Mouse (Mus musculus): ENCODE results near the gene Dctn1.

Dctn1 gene

DNA sequence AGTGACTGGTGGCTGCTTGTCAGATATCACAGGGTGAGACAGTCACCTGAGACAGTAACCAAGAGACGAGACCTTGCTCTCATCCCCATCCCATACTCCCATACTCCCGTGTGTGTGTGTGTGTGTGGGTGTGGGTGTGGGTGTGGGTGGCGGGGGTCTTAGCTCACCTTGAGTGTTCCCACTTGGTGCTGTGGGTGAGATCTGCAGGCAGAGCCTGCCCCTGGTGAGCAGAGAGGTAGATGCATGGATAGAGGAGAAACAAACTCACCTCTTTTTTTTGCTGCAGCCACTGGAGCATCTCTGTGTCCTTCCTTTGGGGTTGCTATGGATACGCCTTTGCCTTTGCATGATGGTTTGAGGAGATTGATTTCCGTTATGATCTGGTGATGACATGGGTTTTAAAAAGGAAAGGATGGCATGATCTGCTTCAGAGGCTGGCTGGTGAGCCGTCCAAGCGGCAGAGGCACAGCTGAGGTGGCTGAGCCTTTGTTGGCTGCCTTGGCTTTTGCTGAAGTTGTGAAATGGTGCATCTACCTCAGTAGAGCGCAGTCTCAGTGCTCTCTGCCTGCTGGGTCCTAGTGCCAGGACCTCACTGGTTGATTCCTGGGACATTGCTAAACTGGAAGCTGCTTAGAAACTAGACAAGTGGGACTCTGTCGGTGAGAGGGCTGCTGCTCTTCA lies 6.7 kb downstream of the Dctn1 start:
- DNase-seq = peak; percentile 49

DNA sequence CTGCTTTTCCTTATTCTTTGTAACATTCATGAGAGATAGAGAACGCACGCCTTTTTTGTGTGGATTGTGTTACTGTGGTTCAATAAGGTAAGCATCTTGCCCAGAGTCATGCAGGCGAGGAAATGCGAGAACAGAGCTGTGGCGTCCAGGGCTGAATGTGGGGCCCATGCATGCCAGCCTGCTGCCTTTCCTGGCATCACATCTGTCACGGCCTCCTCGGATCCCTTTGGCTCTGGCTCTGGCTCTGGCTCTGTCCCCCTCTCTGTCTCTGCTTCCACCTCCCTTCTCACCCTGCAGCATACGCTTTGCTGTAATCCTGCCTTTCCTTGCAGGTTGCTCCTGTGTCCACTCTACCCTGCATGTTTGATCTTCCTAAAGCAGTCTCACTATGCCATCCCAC lies 10.3 kb downstream of the Dctn1 start:
- DNase-seq = no peak

DNA sequence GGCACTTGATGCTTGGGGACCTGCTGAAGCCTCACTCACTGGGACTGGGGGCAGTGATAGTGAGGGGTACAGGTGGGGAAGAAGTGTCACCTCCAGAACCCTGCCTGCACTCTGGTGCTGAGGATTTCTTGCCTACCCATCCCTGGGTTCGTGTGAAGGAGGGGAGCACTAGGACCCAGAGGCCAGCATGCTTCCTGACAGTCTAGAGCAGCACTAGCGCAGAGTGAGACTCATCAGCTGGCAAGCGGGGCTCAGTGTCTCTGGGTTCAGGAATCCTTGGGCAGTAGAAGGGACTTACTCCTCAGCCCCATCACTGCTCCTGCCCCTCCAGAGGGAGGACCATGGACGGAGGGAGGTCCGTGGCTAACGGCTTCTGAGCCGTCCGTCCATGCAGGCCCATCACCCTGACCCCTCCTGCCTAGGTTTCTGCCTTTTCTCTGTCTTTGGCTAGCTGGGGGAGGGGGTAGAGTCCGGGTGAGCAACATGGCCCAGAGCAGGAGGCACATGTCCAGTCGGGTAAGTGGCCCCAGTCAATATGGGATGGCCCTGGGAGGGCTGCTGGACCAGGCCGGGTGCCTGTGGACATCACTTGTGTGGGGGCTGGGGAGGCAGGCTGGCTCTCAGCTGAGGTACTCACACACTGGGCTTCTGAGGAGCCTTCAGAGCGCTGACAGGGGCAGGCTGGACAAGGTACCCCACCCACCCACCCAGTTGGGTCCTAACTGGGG lies 13.8 kb downstream of the Dctn1 start:
- DNase-seq = peak; percentile 69

DNA sequence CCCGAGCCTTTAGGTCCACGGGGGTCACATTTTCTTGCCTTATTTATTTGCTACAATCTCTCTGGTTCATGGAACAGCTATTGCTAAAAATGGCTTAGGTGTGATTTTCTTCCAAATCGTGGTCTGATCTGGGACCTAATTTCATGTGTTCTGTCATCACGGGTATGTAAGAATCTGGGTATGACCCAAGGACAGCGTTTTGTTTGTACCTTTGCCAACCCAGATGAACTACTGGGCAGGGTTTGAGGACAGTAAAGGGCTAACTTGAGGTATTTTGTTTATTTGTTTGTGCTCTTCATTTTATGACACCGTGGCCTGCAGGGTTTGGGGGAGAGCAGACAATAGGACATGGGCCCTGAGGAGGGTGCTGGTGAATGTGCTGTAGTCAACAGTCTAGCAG lies 14.9 kb downstream of the Dctn1 start:
- no peak for DNase-seq

DNA sequence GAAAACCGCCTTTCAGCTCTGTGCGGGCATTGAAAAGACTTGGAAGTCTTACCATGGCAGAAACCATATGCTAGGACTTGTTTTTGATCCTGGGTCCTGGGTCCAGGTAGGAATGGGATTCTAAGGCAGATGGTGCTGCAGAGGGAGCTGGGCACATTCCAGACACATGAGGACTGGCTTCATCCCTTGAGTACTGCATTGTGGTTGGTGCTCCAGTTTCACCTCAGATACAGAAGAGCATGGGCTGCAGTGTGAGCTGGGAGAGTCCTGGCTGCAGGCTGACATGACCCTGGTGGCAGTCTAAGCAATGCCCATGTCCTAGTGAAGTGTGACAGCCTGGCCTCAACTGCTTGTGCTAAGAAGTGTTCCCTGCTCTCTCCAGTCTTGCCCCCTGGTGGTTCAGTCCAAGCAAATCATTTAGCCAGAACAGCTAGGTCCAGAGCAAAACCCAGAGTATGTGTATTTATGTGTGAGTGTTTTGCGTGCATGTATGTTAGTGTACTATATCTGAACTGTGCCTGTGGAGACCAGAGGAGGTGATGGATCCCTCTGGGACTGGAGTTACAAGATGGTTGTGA lies 19.2 kb downstream of the Dctn1 start:
- DNase-seq = peak; percentile 30

DNA sequence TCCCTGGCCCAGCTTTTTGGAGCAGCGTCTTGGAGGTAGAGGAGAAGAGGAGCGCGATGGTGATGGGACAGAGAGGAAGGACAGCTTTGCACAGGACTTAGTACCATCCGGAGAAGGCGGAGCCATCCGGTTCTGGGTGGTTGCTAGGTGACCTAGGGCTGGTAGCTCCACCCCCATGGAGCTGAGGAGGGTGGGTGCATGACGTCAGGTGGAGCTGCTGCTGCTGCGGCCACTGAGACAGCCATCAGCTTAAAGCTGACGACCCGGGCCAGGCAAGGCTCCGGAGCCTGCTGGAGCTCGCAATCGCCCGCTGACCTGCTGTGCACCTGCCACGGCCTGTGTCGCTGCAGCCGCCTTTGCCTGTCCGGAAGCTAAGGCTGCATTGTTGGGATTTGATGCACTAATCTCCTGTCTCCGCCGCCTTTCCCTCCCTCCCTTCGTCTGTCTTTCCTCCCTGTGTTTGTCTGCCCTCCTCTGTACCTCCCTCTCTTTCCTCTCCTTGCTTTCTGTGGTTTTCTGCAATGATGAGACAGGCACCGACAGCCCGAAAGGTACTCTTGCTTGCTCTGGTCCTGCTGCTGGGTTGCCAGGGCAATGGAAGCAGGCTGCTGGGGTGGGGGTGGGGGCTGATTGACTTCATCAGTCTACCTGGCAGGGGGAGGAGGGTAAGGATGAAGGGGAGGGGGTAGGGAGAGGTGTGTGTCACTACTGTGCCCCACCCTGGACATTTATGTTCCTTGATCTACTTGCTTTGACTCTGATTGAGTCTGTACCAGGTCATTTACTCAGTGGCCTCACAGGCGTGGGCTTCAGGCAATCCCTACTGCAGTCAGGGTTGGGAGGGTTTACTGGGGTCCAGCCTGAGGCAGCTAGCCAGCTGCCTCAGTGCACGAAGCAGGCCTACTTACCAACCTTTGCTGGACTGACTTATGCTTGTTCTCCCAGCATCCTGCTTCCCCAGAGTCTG lies 20.5 kb downstream of the Dctn1 start:
- DNase-seq = peak; percentile 90

DNA sequence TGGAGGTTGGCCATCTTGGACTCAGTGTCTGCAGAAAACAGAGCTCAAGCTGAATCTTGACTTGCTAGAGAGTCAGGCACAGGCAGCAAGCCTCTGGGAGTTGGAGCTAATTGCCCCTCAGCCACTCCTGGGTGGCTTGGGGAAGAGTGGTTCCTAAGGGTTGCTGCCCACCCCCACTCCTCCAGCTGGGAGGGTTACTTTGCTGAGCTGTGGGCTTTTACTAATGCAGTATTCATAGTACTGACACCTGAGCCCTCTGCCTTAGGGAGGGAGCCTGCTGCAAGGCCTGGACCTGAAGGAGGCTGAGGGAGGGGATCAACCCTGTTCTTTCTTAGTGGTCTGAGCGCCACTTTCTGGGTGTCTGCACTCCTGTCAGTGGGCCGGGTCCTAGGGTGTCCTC lies 21.2 kb downstream of the Dctn1 start:
- no peak for DNase-seq

DNA sequence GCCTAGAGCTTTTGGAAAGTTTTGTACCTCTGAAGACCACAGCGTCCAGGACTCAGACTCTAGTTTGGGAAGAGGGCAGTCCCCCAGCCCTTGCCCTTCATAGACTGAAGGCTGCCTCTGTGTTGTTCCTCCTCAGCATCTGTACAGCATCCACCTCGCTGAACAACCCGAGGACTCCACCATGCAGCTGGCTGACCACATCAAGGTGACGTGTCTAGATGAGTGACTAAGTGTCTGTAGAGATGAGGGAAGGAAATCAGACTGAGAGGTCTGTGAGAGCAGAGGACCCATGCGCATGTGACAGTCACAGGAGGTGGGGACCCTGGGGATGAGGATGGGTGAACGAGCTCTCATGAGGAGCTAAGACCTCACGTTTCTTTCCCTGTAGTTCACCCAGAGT lies 27.9 kb downstream of the Dctn1 start:
- no peak for DNase-seq

DNA sequence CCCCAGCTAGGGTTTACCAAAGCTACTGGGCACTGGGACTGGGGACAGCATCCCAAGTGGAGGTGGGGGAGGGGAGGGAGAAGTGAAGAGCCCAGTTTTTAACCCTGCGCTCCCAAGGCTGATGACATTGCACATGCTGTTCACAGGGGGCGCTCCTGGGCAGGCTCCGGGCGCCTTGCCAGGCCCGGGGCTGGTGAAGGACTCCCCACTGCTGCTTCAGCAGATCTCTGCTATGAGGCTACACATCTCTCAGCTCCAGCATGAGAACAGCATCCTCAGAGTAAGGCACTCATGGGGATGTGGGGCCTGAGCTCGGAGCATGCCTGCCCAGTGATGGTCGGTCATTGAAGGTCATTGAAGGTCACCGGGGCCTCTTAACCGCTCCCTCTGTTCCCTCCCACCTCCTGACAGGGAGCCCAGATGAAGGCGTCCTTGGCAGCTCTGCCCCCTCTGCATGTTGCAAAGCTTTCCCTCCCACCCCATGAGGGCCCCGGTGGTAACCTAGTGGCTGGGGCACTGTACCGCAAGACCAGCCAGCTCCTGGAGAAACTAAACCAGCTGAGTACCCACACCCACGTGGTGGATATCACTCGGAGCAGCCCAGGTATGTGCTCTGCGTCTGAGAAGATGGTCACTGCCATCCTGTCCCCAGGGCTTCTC lies 31.8 kb downstream of the Dctn1 start:
- DNase-seq = peak; percentile 86

DNA sequence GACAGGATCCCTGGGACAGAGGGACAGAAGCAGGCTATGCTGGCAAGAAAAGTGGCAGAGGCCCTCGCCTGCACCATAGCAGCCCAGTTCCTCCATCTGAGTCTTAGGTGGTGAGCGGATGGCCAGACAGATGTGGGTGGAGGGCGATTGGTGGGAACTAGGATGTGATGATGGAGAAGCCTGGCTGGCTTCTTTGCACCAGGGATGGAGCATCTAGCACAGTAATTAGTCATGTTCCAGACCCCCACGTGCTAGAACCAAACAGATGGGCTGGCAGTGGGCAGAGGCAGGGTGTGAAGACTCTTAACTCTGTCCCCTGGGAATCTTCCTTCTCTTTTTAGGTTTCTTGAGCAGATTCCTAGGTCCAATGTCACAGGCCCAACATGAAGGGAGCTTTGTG lies 37.6 kb downstream of the Dctn1 start:
- no peak for DNase-seq

DNA sequence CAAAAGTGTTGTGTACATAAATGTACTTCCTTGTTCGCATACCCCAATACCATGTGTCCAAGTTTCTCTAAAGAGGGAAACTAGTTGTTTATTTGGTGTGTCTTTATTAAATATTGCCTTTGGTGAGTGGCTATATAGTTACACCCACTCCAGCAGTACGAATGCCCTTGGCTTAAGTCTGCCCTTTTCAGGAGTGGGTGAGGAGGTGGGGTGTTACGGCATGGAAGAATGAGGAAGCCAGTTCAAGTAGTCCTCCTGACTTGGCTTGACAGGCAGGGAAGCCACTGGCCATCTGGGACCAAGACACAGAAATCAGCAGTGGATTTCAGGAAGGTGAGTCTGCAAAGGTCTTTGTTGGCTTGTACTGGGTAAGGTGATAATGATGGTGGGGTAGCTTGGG lies 40.1 kb downstream of the Dctn1 start:
- no peak for DNase-seq

DNA sequence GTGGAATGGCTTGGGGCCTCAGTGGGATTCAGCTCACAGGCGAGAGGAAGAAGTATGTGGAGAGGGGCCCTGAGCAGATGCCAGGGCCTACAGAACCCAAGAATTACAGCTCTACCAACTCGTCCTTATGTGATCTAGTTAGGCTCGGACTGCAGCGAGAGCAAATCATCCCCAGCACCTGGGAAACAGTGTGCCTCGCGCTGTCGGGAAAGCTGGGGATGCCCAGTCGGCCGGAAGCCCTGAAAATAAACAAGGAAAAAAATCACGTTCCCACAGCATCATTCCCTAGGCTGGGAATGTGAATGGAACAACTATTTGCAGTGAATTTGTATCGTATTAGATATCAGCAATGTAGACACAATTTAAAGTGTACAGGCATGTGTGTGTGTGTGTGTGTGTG lies 40.6 kb downstream of the Dctn1 start:
- DNase-seq = no peak

DNA sequence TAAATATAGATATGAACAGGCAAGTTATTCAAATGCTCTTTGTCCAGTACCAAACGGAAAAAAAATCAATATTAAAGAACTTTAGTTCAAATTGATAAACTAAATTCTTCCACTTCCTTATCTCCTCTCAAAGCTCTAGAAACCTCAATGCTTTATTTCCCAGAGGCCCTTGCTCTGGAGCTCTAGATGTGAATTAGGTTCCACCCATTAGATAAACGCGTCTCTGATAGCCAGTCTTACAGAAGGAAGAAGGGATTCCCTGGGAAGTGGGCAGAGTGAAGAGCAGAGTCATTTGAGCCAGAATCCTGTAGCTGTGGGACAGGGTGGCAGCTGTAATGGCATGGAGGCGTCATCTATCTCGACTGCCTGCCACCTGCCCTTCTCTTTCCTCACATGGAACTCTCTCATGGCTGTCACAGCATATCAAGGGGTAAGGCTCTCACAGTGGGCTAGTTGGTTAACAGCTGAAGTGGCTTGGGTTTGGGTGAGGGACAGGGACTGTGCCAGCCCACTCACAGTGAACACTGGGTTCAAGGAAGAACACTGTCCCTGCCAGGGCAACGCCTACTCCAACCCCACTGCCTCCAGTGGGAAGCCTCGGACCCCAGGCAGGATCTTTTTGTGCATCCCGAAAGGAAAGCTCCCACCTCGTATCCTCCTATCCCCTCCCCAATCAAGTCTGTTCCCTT lies 41.8 kb downstream of the Dctn1 start:
- no peak for DNase-seq

DNA sequence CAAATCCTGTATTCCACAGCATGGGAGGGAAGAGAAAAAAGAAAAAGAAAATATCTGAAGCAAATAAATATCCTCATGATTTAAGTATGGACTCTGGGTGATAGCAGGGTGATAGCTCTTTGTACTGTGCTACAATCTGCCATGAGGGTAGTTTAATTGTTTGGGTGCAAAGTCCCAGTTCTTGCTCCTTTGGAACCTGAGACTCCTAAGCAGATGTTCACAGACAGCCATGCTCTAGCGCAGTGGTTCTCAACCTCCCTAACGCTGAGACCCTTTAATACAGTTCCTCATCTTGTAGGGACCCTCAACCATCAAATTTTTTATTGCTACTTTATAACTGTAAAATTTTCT lies 42.3 kb downstream of the Dctn1 start:
- DNase-seq = no peak

DNA sequence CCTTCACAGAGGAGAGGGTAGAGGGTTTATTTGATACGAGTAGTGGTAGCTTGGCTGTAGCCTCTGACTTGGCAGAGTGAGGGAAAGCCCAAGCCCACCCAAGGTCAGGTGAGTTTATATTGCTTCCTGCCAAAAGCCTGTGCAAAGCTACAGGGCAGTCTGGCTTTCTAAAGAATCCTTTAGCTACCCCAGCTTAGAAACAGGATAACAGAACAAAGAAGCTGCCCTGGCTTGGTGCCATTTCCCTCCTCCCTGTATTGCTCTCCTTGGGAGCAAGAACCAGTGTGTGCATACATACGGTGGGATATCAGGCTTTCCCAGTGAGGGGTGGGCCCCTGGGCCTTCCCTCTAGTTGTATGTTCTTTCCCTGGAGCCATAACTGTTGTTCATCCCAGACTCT lies 44.8 kb downstream of the Dctn1 start:
- DNase-seq = no peak

DNA sequence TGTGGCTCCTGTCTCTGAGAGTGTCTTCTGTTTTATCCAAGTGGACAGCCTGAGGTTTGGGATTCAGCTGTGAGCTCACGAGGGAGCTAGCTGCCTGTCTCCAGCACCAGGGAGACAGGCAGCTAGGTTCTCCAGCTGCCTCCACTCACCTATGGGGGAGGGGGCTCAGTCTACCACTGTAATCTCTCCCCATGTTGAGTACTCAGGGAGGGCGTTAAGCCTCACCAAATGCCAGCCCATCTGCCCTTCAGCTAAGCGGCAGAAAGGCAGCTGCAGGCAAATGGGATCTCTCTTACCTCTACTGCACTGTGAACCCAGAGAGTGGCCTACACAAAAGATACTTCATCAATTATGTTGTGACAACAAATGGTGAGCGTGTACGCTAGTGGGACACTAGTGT lies 45.8 kb downstream of the Dctn1 start:
- DNase-seq = no peak

DNA sequence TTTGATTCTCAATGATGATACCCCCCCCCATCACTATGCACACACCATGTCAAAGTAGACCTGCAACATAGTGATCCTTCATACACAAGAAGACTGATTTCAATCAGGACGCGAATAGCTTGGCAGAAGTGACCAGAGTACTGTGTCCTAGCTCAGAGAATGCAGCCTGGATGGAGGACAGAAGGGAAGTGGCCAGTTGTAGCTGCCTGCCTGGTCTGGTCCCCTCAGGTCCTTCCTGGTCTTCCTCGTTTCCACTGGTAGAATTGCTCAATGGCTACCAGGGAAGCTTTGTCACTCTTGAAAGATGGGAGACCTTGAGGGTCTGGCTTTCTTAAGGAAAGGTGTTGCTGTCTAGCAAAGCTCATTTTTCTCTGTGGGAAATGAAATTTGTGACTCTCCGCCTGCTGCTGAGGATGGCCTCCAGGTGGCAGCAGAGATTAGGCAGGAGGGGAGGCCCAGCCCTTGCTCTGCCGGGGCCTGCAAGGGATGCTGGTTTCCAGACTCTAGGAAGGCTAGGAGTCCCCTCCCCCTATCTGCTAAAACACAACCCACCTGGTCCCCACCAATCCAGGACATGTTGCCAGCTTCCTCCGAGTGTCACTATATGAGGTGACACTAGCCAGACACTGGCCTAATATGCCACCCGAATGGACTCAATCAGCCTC lies 49.4 kb downstream of the Dctn1 start:
- DNase-seq = peak; percentile 77

DNA sequence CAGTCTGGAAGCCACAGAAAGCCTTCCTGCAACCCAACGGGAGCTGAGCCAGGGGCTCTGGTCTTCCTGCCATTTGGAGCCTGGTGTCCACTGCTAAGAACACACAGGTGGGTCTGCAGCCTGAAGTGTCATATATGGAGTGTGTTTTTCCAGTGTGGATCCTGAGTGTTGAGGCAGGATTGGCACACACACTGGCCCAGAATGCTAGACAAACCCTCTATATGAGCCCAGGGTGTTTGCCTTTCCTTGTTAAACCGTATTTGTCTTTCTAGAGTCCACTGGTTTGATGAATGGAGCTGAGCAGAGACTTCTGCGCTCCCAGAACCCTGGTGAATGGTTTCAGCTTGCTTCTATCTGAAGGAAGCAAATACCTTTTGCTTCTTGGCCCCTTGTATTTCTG lies 54.1 kb downstream of the Dctn1 start, which contains the start of gene Slc4a5:
Gene Slc4a5 (plus strand): TSS at position 15 of the 400 bp plus-strand sequence.
- no peak for DNase-seq

DNA sequence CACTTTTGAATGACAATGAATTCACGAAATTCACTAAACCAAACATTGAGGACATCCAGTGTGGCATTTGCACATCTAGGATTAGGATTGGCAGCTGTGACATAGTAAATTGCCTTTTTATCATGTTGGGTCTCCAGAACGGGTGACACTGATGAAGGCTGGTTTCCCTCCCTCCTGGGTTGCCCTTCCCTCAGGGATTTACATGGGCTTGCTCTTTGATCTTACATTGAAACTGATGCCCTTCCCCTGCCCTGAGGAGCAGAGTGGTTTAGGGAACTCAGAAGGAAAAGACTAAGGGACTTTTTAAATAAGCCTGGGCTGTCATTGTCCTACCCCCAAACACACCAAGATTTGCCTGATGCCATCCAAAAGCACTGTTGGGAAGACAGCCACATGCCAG lies 65.8 kb downstream of the Dctn1 start:
- DNase-seq = no peak

DNA sequence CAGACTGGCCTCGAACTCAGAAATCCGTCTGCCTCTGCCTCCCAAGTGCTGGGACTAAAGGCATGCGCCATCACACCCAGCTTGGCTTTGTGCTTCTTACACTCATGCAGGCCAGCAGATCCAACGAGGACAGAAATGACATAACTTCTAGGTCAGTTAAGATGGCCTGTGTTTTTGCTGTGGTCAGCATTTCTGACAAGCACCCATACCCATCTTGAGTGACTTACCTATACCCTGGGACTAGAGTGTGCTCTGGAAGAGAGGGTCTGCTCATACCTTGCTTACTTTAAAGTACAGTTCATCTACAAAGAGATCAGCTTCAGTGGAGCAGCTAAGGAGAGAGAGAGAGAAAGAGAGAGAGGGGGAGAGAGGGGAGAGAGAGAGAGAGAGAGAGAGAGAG lies 67.6 kb downstream of the Dctn1 start:
- no peak for DNase-seq

DNA sequence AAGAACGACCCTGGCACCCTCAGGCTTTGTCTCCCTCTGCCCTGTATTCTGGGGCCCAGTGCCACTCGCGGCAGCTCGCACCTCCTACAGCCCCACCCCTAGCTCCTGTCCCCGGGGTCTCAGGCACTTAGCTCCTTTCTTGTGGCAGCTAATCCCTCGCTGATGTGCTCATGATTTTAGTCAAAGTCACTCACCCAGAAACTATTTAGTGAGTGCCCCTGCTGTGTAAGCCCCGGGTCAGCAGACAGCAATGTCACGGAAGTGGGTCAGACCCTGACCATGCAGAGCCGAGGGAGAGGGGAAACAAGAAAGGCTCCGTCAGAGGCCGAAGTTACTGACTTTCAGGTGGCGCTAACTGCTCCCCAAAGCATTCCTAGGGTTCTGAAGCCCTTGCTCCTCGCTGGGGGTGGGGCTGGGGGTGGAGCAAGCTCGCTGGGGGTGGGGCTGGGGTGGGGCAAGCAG lies 68.6 kb downstream of the Dctn1 start:
- DNase-seq = no peak
